Mouse (Mus musculus): ENCODE data around the gene Clec3a. TPM values are rescaled to one million over a fixed set of nuclear protein-coding genes. Genes with fewer than 3 reads are reported as not detected.
A peak's percentile ranks its signal among the peaks of the same experiment; 100 is the strongest.

The Clec3a gene
- total RNA-seq (2022), result not detected

GRCm38 (mm10) chr8:114417786-114418185 lies at the start of gene Clec3a:
TSS of gene Clec3a (plus strand) at chr8:114418086.
- DNase-seq, result no peak

DNA sequence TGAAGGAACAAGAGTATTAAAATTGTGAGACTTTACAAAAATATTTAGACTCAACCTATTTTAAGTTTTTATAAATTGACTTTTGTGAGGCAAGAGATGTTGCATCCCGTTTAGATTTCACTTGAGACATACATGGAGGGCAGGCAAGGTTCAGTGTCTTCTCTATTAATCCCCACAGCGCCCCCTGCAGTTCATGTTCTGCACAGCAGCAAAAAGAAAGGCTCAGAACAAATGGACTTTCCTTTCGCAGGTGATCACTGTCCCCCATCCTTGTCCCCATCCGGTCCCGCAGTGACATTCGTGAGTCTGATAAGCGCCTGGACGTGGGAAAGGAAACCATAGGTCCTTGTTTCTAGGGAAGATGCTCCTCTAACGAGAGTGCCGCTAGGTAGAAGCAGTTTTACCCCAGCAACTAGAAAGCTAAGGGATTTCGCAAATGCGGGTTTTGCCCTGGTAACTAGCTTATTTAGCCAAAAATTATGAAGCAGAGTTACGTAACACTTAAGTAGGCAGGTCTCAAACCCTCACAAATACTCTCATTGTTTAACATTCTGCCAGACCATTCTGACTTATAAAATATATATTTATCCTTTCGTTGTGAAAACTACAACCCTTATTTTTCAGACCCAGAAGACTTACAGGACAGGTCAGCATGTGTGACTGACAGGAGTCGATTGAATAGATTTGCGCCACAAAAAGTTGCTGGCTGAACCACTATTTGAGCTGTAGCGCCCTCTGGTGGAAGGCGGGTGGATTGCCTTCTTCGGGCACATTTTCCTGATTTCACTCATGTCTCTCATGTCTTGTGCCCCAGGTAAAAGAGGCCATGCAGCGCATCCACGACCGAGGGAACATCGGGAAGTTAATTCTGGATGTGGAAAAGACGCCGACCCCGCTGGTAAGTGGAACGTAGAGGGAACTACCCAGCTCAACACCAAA lies 48.6 kb upstream of the Clec3a start:
- DNase-seq, result peak; percentile 44

DNA sequence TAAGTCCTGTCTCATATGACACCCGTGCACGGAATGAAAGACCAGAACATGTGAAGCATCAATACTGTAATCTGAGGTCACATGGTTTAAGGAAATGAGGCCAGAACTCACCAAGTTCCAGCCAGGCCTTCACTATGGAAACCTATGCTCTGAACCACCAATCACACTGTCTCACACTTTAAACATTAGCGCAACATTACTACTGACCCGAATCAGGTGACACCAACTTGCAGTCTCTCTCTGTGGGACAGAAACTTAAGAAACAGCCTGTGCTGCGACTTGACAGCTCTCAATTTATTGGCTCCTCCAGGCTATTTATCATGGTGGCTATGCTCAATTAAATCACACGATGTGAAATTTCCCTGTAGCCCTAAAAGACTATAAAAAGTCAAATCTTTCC lies 43.5 kb upstream of the Clec3a start:
- no peak for DNase-seq

- DNase-seq, result no peak
Measured at GRCm38 (mm10) chr8:114384189-114384588, 33.7 kb upstream of the Clec3a start.

GRCm38 (mm10) chr8:114387494-114387893 lies 30.4 kb upstream of the Clec3a start:
- DNase-seq, result no peak

DNA sequence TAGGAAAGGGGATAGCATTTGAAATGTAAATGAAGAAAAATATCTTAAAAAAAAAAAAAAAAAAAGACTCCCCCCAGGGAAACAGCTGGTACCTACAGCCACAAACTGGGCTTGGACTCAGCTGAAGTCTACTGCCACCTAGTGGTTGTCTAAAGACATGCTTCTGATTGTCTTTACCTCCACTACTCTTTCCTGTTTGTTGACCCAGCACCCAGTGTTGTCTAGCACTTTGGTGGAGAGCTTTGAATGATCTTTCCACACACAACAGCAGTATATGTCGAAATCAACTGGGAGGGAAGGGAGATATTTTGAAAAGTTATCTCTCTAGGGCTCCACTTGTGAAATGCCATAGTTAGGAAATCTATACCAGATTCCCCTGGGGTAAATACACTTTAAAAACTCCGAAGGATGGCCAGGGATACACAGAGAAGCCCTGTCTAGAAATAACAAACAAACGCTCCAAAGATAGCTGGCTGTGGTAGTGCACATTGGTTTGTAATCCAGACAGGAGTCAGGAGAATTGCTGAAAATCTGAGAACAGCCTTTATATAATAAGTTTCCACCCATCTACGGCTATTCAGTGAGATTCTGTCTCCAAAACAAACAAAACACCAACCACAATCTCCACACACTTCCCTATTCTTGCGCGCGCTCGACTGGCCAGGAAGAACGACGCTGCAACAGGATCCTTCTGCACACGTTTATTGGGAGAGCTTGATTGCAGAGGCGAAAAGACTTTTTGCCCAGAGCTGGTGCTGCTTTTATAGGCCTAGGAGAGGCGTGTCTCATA lies 27.2 kb upstream of the Clec3a start:
- DNase-seq, result no peak

DNA sequence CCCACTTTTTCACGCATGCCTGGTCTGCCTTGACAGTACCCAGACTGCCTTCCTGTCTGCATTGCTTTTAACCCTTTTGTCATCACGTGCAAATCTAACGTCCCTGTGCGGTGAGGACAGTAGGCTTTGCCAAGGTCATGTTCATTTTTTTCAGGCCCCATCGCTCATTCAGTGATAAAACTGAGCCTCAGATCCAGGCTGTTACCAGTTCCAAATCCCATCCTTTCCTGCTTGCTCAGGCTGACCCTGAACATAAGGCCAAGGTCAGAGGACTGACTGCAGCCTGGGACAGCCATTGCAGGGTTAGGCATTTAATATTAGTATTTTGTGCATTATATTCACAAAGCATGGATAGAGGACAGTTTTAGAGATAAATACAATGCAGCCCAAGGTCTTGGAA lies 19.6 kb upstream of the Clec3a start:
- DNase-seq, result peak; percentile 25

DNA sequence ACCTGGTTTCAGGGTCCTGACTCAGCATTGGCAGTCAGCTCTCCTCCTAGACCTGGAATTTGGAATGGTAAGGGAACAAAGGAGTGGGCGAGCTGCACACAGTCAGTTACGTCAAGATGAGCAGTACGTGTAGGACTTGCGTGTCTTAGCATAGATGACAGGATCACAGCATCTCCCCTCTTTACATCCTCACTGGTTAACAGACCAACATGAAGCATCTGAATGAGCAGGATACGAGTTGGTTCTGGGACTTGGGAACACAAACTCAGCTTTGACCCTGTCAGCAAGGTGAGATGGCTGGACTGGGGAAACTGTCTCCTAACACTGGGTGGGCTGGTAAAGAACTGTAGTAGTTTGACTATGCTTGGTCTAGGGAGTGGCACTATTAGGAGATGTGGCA lies 18.6 kb upstream of the Clec3a start:
- DNase-seq, result no peak

DNA sequence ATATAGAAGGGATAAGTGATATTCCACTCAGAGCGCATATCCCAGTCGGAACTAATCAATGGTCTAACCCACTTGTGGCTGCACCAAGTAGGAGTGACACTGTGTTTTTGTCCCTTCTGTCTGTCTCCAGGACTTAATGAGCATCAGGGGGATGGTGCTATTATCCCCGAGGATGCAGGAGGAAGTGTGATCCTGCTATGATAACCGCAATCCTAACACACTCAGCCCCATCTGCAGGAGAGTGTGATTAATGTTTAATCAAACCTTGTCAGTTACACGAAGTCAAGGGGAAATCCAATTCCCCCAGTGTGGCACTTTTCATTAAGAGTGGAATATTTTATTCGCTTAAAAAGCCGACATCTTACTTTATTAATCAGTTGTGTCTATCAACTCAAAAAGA lies 16.2 kb upstream of the Clec3a start:
- DNase-seq, result no peak

DNA sequence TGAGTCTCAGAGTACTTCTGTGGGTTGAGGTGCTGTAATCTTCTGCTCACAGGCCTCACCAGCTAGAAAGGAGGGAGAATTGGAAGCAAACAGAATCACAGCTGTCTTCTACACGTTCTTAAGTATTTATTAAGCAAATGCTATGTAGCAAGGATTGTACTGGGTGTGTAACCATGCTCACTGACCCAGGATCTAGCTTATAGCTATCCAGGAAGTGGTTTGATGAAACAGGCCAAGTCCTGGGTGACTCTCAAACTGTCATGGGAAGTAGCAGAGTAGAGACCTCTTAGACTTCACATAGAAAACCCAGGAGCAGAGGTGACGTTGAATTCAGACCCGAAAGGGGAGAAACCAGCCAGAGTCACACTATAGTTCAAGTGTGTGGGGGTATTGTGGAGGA lies 6.5 kb upstream of the Clec3a start:
- no peak for DNase-seq

GRCm38 (mm10) chr8:114418486-114418885 lies 600 bp downstream of the Clec3a start:
- no peak for DNase-seq

DNA sequence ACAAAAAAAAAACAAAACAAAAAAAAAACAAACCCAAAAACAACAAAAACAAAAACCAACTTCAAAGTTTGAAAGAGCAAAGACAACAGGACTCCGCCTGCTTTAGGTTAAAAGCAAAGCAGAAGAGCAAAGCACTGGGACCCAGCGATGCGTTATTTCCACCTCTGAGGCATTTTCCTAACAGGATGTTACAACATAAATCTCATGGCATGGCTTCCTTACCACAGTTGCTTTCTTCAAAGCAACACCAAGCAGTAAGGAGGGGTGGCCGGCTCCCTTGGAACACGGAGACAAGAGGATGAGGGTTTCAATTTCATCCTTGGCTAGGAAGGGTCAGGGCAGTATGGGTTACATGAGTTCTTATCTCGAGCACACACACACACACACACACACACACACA lies 1.0 kb downstream of the Clec3a start:
- DNase-seq, result no peak

DNA sequence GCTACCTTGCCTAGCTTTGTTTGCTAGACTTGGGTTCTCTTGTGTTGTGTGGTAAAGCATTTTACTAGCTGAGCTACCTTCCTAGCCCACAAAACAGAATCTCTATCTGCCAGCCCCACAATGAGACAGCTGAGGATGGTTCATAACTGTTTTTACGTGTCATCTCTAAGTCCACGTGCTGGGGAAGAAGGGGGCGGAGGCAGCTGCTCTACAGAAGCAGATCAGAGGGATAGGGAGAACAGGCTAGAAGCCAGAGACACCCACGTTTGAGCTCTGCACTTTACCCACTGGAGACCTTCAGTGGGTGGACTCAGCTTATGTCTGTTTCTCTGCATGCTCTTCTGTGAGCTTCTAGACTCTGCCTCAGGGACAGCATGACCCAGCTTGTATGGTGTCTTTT lies 3.7 kb downstream of the Clec3a start:
- no peak for DNase-seq

GRCm38 (mm10) chr8:114438236-114438635 lies 20.4 kb downstream of the Clec3a start:
- no peak for DNase-seq

- peak; percentile 99 for DNase-seq
Measured at GRCm38 (mm10) chr8:114439334-114440204, 21.7 kb downstream of the Clec3a start, which contains the start of gene Wwox. TSS of gene Wwox (plus strand) at chr8:114439655.

DNA sequence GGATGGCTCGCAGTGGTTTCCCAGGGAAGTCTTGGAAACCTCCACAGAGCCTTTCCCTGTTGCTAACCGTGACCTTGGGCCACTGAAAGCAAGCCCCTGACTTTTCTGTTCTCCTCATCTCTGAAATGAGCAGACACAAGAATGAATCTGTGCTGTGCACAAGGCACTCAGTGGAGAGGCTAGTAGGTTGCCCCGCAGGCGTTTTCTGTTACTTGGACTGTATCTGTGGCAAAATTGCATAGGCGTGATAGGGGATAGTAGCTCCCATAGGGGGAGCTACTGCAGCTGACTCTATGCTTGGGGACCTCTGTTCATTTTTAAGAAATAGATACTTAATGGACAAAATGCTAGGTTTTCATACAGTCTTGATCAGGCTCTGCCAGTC lies 22.3 kb downstream of the Clec3a start:
- DNase-seq, result no peak

DNA sequence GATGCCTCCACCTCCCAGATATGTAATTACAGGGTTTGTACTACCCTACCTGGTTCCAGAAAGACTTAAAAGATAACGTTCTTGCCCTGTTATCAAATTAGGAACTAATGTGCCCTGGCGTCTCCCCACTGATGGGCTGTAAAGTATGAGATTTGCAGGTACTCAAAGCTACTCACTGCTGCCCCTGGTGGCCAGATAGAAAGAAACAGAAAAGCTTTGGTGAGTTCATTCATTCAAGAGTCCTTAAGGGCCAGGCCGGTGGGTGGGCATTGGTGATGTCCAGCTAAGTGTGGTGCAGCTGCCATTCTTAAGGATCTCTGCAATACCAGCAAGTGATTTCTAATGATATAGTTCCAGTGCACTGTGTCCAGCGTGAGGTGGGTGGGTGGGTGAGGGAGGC lies 23.7 kb downstream of the Clec3a start:
- DNase-seq, result no peak

DNA sequence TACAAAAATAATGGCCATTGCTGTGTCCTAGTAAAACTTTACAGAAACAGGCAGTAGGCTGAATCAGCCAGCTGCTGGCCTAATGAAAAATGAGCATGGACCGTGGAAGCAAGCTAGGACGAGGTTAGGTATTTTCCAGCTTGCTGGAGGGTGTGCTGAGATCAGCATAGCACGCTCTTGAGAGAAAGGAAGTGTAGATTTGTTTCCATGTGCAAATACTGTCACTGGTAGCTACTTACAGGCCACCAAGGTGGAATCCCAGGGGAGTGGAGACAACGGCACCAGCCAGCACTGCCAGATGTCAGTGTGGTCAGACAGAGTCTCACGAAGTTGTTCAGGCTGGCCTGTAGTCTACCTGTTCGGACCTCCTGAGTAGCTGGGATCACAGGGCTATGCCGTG lies 29.0 kb downstream of the Clec3a start:
- no peak for DNase-seq

DNA sequence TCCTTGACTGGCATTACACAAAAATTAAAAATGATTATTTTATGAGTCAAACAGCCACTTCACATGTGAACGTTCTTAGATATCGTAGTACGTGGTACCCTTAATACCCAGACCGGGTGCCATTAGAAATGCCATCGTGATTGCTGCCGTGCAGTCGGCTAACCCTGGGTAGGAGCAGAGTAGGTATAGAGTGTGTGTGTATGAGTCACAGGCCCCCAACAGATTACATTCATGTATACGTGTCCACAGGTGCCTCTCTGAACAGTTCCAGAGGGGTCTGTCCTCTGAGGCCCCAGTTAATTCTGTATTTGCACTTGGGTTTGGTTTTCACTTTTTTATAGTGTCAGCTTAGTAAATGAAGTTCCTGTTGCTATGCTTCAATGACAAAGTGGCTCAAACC lies 34.4 kb downstream of the Clec3a start:
- DNase-seq, result no peak

- no peak for DNase-seq
Measured at GRCm38 (mm10) chr8:114452781-114453221, 34.9 kb downstream of the Clec3a start.

DNA sequence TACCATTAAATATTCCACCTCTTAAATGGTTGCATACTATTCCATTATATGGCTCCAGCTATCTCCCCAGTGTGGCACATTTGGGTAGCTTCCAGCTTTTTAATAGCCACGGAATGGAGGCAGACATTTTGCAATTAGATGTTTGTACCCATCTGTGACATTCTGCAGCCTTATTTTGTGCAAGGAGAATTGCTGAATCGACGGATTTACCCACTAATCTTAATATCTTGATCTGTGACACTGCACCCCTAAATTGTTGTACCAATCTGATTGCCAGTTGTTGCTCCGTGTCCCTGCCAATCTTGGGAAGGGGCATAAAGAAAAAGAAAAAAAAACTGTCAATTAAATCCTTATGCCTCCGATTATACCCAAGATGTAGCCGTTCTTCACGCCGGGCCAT lies 37.4 kb downstream of the Clec3a start:
- no peak for DNase-seq

- DNase-seq, result no peak
Measured at GRCm38 (mm10) chr8:114455953-114456352, 38.1 kb downstream of the Clec3a start.
